Comparison of ENCODE assay signal across 8 mouse cellular contexts in the genomic region with DNA sequence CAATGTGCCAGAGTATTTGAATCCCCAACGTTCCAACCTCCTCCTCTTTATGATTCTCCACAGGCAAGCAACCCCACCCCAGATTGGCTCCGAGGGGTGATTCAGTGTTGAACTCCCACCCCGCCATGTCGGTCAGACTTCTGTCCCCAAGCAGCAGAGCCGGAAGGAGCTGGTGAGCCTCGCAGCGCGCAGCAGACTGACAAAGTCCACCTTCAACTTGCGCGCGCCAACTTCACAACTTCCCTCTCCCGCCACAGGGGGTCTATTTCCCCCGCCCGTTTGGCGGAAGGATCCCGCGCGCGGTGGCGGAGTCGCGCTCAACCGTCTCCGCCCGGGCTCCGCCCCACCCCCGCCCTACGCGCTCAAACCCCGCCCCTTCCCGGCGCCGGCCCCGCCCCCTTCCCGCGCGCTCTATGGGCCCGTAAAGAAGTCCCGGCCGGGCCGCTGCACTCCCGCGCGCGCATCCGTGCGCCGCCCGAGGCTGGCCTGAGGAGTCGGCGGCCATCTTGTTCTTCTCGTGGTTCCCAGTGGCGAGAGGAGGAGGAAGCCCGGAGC. TPM values are rescaled to one million over a fixed set of nuclear protein-coding genes. Genes with fewer than 3 reads are reported as not detected.
DNase-seq lines count a peak whose midpoint lies in the region; ATAC-seq and TF ChIP-seq lines count a peak whose summit lies in the region.

Gene Ppp1cc, plus strand, starts transcription at position 452 of the 555 bp plus-strand sequence.

- peak; percentile 96 for DNase-seq in ES-CJ7 (ENCODE audit: low read depth, low spot score)
- peak; percentile 84 for DNase-seq in heart, postnatal 25 days (ENCODE audit: low spot score)
- peak; percentile 88 to 92 for DNase-seq in layer of hippocampus, adult 2 months (ENCODE audit: low spot score in 2 of 2)
- peak; percentile 86 for DNase-seq in ovary, adult 18-20 months (ENCODE audit: low spot score)
- peak; percentile 95 for DNase-seq in thymus, postnatal 0 days (ENCODE audit: low spot score)

- peaks cover 46% of the 10 kb centered on the region for H3K4me1 ChIP-seq in forebrain, embryonic 15.5 days
- peaks cover 53% of the 10 kb centered on the region for H3K4me1 ChIP-seq in lung, embryonic 15.5 days

- TF ChIP-seq CTCF in layer of hippocampus, adult 2 months (conservative IDR thresholded peaks at IDR 0.05) = peak; percentile 64

- H3K27ac ChIP-seq in forebrain, embryonic 15.5 days (replicated peaks) = peak within 1 kb of the TSS; percentile 88
- peak within 1 kb of the TSS; percentile 92 for H3K27ac ChIP-seq in layer of hippocampus, adult 2 months
- H3K27ac ChIP-seq in lung, embryonic 15.5 days = peak within 1 kb of the TSS; percentile 93

- no peaks in the 10 kb centered on the region for H3K27me3 ChIP-seq in forebrain, embryonic 15.5 days
- no peaks in the 10 kb centered on the region for H3K27me3 ChIP-seq in lung, embryonic 15.5 days

- H3K4me3 ChIP-seq in forebrain, embryonic 15.5 days = peak within 1 kb of the TSS; percentile 78
- H3K4me3 ChIP-seq in layer of hippocampus, adult 2 months = peak within 1 kb of the TSS; percentile 98
- peak within 1 kb of the TSS; percentile 88 for H3K4me3 ChIP-seq in lung, embryonic 15.5 days

- under 1% methylated on average over 51 of the region's 54 CpGs for WGBS in forebrain, embryonic 15.5 days
- WGBS in lung, embryonic 15.5 days = under 1% methylated on average over 37 of the region's 54 CpGs

- no peaks in the 10 kb centered on the region for H3K36me3 ChIP-seq in forebrain, embryonic 15.5 days
- H3K36me3 ChIP-seq in lung, embryonic 15.5 days = peaks cover 11% of the 10 kb centered on the region

- peak within 1 kb of the TSS; percentile 92 for H3K9ac ChIP-seq in forebrain, embryonic 15.5 days (replicated peaks)
- H3K9ac ChIP-seq in lung, embryonic 15.5 days = peak within 1 kb of the TSS; percentile 88

- peak; percentile 89; the same call in 1 of the 2 replicates for ATAC-seq in cerebellum, adult (ENCODE audit: insufficient number of reproducible peaks, low FRiP score, low TSS enrichment)
- ATAC-seq in forebrain, embryonic 15.5 days (replicated peaks) = peak; percentile 91
- peak; percentile 94 for ATAC-seq in lung, embryonic 15.5 days (ENCODE audit: borderline replicate concordance, extremely low read depth, low FRiP score, low TSS enrichment)

- no peaks in the 10 kb centered on the region for H3K9me3 ChIP-seq in forebrain, embryonic 15.5 days
- H3K9me3 ChIP-seq in lung, embryonic 15.5 days = no peaks in the 10 kb centered on the region

- peak within 1 kb of the TSS; percentile 76 for H3K4me2 ChIP-seq in forebrain, embryonic 15.5 days (replicated peaks)
- peak within 1 kb of the TSS; percentile 81 for H3K4me2 ChIP-seq in lung, embryonic 15.5 days

- intact Hi-C loops in heart, postnatal 25 days (cut with DNase I) = loop anchor here (5.0 kb wide), 1 partner anchor 194 kb away; the partner anchor contains the start of genes Rad9b and Vps29

RNA-seq across cellular contexts. Expression of gene Ppp1cc, which starts in this region (rescaled TPM):
- polyA plus RNA-seq in forebrain, embryonic 15.5 days (2015; fragmentation: Nextera tagmentation; extraction: Ambion mirVana) = 273 and 275 TPM in 2 replicates
- 100 to 1,000 TPM; 113 to 128 TPM for total RNA-seq in heart, postnatal 25 days (2021)
- total RNA-seq in layer of hippocampus, adult 2 months (2021) = 100 to 1,000 TPM; 223 to 228 TPM
- polyA plus RNA-seq in lung, embryonic 15.5 days (2015; fragmentation: Nextera tagmentation; extraction: Ambion mirVana) = 263 and 264 TPM in 2 replicates
- 321 and 340 TPM in 2 replicates for polyA plus RNA-seq in thymus, postnatal 0 days (2015; fragmentation: Nextera tagmentation; extraction: Ambion mirVana)

Comparison
In these comparisons a context has a peak if more than half of its experiments do, and no peak if none do; other contexts are left out.
1. Peak in every context shown above with its lines: DNase-seq, ATAC-seq, H3K4me3 ChIP-seq and H3K27ac ChIP-seq.